Mouse (Mus musculus) embryonic stem cell, embryonic (primary cell): ENCODE measurements around the gene Olfr1109.

ENCODE experiments used
- CTCF ChIA-PET, 4 experiments: fragments of 300-600 bp in 2 of 4; fragments of 350-600 bp in 2 of 4; sonication (Branson Sonifier 250); formaldehyde crosslinking; loops; one replicate each; lab custom pipeline; 2022; ENCODE audit warnings: inconsistent platforms in 2 of 4; lab: Charles Lee
- POLR2A ChIA-PET, 4 experiments: fragments of 300-600 bp in 2 of 4; fragments of 350-600 bp in 2 of 4; sonication (Branson Sonifier 250); formaldehyde crosslinking; loops; one replicate each; lab custom pipeline; 2022; ENCODE audit warnings: antibody characterized with exemption in 4 of 4, inconsistent platforms in 1 of 4; lab: Charles Lee

The Olfr1109 gene

DNA sequence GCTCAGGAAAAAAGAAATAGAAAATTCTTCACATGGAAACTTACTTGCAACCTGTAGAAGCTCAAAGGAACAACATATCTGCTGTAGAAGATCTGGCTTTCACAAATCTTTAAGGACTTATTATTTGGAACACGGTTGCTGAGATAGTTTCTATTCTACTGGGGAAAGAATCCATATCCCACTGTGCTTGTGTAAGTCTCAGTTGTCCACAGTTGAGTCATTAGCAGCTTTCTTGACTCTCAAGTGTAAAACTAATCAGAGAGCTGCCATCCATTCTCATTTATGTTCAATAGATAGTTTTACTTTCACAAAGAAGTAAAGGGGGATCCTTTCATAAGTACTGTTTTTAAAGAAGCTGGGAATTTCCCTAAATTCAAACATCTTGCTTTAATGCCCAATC lies at the start of gene Olfr1109:
TSS of gene Olfr1109 (minus strand) at position 101 of the 400 bp plus-strand sequence.
- POLR2A ChIA-PET: no interaction called here
- CTCF ChIA-PET: no interaction called here

DNA sequence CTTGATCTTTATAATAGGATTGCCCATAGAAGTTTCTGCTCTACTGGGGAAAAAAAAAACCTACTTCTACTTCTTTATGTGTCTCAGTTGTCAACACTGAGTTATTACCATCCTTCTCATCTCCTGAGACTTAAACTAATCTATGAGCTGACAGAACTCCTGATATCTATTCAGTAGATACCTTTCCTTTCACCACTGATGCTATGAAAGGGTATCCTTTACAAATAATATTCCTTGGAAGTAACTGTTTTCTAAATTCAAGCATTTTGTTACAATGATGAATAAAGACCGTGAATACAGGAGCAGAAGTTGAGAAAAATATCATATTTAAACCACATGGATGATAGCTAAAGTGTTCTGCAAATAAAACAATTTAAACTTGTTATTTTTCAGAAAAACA lies 44.4 kb upstream of the Olfr1109 start, which contains the start of gene Olfr1110:
TSS of gene Olfr1110 (minus strand) at position 101 of the 400 bp plus-strand sequence.
- CTCF ChIA-PET: no interaction called here
- POLR2A ChIA-PET: no interaction called here

DNA sequence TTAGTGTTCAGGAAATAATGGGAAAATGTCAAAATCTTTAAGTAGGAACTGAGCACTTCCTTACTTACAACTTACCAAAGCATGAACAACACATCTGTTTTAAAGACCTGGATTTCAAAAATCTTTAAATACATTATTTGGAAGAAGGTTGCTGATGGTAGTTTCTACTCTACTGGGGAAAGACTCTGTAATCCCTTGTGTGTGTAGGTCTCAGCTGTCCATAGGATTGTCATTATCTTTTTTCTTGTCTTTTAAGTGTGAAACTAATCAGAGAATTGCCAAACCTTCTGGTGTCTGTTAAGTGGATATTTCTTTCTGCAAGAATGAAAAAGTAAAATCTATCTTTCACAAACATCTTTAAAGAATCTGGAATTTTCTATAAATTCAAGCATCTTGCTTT lies 18.7 kb upstream of the Olfr1109 start, which contains the start of gene Olfr259:
TSS of gene Olfr259 (minus strand) at position 101 of the 400 bp plus-strand sequence.
- ChIA-PET CTCF (no interaction called here), POLR2A (no interaction called here)

DNA sequence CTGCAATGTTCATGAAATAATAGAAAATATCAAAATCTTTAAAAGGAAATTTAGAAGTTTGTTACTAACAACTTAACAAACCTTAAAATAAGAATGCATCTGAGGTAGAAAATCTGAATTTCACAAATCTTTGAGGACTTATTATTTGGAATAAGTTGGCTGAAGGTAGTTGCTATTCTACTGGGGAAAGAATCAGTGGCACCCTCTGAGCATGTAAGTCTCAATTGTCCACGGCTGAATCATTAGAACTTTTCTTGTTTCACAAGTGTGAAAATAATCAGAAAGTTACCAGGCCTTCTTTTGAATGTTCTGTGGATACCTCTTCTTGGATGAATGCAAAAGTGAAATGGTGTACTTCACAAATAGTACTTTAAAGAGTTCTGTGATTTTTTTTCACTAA lies 20.1 kb downstream of the Olfr1109 start, which contains the start of gene Olfr1107:
TSS of gene Olfr1107 (minus strand) at position 101 of the 400 bp plus-strand sequence.
- ChIA-PET POLR2A (no interaction called here), CTCF (no interaction called here)

DNA sequence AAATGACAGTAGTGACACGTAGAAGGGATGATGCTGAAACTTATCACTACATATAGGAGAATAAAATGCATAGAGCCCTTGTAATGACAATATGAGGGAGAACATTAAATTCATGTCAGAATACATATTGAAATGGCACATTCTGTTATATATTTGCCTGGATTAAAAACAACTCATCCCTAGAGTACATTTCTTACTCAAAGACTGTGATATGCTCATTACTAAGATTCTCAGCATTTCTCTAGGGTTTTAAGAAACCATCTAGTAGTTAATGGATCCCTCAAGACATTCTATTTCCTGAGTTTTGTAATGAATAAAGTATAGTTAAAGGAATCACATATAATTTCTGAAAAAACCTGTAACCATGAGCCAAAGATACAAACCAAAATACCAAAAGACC lies 43.6 kb downstream of the Olfr1109 start, which contains the start of gene Olfr1106:
TSS of gene Olfr1106 (minus strand) at position 101 of the 400 bp plus-strand sequence.
- CTCF ChIA-PET: no interaction called here
- POLR2A ChIA-PET: no interaction called here
